Mouse (Mus musculus) layer of hippocampus, postnatal 10 days (tissue): ENCODE results near the gene Vsig8. TPM values are rescaled to one million over a fixed set of nuclear protein-coding genes. Genes with fewer than 3 reads are reported as not detected.

ENCODE experiments used
- DNase-seq, 2 experiments: peaks; one replicate each; pipeline ENCODE4 v3.0.0; 2021; ENCODE audit warnings: low spot score in 2 of 2
- total RNA-seq, 2 experiments: library from RNA; stranded (reverse); gene quantifications; 2 replicates each; pipeline ENCODE4 v1.2.3; 2021

The Vsig8 gene
- total RNA-seq, 2 experiments from 2014 or later = 0.51 to 0.85 TPM

GRCm38 (mm10) chr1:172585612-172586567 lies 30.2 kb downstream of the Vsig8 start:
- peak; percentile 21 to 35 for DNase-seq

GRCm38 (mm10) chr1:172590385-172590784 lies 34.6 kb downstream of the Vsig8 start, which contains the start of gene Slamf8:
Slamf8 (minus strand) TSS chr1:172590568.
- no peak for DNase-seq

DNA sequence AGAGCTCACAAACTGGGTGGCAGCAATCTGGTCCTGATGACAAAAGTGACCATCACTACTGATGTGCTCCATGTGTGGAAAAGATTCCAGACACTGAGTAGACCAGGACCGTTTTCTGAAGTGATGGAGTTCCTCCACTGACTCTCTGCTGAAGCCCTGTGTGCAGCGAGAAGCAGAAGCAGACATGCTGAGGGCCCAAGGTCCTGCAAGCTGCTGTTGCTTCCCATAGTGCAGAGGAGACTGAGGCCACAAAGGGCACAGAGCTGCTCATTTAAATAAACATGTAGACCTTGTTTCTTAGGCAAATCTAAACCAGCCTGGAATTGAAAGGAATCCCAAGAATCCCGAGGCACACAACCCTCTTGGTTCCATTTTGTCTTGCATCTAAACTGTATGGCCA lies 37.6 kb downstream of the Vsig8 start:
- no peak for DNase-seq

DNA sequence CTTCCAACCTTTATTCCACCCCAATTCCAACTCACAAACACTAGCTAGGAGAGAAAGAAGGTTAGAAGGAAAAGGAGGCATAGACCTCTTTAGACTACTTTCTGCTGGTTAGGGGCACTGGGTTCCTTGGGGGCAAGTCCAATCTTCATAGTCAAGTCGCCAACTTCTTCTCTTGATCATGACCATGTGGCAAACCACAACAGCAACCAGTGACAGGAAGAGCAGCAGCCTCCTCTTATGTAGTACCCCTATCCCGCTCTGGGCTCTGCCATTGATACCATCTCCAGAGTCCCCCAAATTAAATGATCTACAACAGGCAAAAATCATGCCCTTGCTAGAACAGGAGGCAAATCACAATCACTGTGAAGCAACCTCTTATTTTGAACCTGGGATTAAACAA lies 38.2 kb downstream of the Vsig8 start:
- DNase-seq = no peak

DNA sequence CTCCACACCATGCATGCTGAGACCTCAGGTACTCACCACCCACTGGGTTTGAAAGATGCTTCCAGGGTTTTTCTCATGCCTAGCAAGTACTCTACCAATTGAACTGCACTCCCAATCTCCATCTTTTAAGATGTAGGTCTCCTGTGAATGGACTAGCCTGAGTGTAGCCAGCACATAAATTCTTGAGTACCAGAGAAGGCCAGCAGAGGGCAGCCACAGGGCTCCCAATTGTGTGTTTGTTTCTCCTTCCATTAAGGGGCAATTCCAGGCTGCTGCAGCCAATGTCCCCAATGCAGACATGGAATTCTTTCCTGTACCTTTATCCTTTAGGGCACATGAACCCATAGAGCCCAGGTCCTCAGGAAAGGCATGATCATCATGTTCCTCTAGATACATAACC lies 38.8 kb downstream of the Vsig8 start:
- peak; percentile 64 to 73 for DNase-seq

DNA sequence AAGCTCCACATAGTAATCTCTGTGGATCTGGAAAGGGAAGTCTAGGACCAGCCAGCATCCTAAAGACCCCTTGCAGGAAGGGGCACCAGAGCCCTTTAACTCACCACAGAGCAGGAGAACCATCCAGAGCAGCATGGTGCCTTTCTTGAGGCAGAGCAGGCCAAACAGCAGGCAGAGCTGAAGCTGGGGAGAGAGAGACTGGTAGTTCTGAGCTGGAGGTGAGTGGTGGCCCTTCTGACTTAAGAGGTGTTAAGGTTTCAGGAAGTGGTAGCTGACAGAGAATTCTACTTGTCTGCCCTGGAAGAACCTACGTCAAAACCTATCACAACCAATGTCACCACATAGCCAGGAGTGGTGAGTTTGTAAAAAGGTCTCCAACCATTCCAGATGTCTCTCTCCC lies 46.6 kb downstream of the Vsig8 start, which contains the start of gene Fcrl6:
Fcrl6 (minus strand) TSS at position 226 of the 400 bp plus-strand sequence.
- no peak for DNase-seq

GRCm38 (mm10) chr1:172611304-172611703 lies 55.6 kb downstream of the Vsig8 start:
- DNase-seq = no peak

DNA sequence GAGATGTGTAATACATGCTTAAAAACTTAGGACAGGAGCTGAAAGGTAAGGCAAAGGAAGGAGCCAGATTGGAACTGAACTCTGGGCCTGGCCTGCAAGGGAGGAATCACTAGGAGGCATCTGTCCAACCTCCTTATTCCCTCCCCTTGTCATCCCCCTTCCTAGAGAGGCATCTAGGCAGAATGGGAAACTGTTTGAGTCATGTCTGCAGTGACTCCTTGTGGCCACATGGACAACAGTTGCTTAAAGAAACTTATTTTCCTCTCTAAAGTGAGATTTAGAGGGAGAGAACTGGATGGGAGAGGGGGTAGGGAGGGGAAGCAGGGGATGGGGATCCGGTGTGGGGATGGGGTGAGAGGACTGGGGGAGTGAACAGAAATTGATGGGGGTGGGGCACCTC lies 57.0 kb downstream of the Vsig8 start:
- no peak for DNase-seq

Other genes starting within 250 kb of the Vsig8 start
- gene Kcnj9, start 226.6 kb upstream of the Vsig8 start, total RNA-seq = 10 to 100 TPM; 38.4 to 46.7 TPM
- gene Kcnj10, start 214.7 kb upstream of the Vsig8 start, total RNA-seq = 10 to 100 TPM; 70.7 to 73.5 TPM
- 10 to 100 TPM; 10.2 to 10.8 TPM for gene Pigm, start 179.4 kb upstream of the Vsig8 start, total RNA-seq
- gene Slamf9, start 80.6 kb upstream of the Vsig8 start, total RNA-seq = 1 to 10 TPM in 1 of 2 experiments, under 1 TPM in 1; 0.64 to 1.1 TPM
- gene Igsf9, start 74.2 kb upstream of the Vsig8 start, total RNA-seq = 10 to 100 TPM; 13.9 to 15.5 TPM
- 10 to 100 TPM; 20.7 to 21.4 TPM for gene Tagln2, start 55.9 kb upstream of the Vsig8 start, total RNA-seq
- 1 to 10 TPM; 3.3 to 4.9 TPM for gene Cfap45, start 35.1 kb upstream of the Vsig8 start, total RNA-seq
- not detected for gene Slamf8, start 34.6 kb downstream of the Vsig8 start, total RNA-seq
- gene Fcrl6, start 46.6 kb downstream of the Vsig8 start, total RNA-seq = under 1 TPM in 1 of 2 experiments, not detected in 1; 0.25 TPM
- 1 to 10 TPM; 8.3 to 8.9 TPM for gene Dusp23, start 77.0 kb downstream of the Vsig8 start, total RNA-seq
- gene Crp, start 142.1 kb downstream of the Vsig8 start, total RNA-seq = not detected